Mouse (Mus musculus) ovary, adult 2 months (tissue): ENCODE data around the gene Gm6509. TPM values are rescaled to one million over a fixed set of nuclear protein-coding genes. Genes with fewer than 3 reads are reported as not detected.

Source experiments
- polyA plus RNA-seq: library from polyadenylated mRNA; depleted of rRNA; stranded (reverse); fragments of >200 nt; gene quantifications from 2 replicates; pipeline ENCODE4 v1.2.3, GENCODE M21; 2012; rRNA removed

The Gm6509 gene
- polyA plus RNA-seq = not detected in 2 replicates

DNA sequence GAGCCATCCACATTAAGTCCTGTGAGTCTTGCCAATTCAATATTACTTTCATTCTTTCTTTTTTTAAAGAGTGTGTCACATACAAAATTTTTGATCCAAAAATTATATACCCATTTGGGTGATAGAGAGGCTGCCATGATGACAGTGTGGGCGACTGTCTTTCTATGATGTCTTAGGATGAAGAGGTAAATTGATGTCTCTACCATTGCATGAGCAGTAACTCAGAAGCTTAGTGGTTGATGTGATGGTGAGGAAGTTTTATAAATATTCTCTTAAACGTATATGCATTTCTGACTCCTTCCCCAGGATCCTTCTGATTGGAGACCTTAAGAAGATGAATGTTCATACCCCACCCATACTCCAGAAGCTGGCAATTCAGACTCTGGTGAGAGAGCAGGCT, at the start of gene Gm6509:
Gm6509 (plus strand) TSS at position 301 of the 400 bp plus-strand sequence.

GRCm38 (mm10) chr5:94616242-94616641, 7.5 kb upstream of the Gm6509 start, which contains the start of gene Gm3147:
TSS of gene Gm3147 (minus strand) at chr5:94616342.

GRCm38 (mm10) chr5:94648082-94648481, 24.3 kb downstream of the Gm6509 start, which contains the start of gene Gm6205:
TSS of gene Gm6205 (plus strand) at chr5:94648382.

Other genes with a start within 250 kb of the Gm6509 start
- not detected in 2 replicates for gene Gm7682, start 178.2 kb upstream of the Gm6509 start, polyA plus RNA-seq
- not detected in 2 replicates for gene Gm3139, start 97.7 kb upstream of the Gm6509 start, polyA plus RNA-seq
- gene Gm3147, start 7.6 kb upstream of the Gm6509 start, polyA plus RNA-seq = not detected in 2 replicates
- gene Gm6205, start 24.4 kb downstream of the Gm6509 start, polyA plus RNA-seq = 0.29 TPM in 1 of 2 replicates, not detected in the other
- 0.14 and 0.45 TPM in 2 replicates for gene Gm3183, start 241.5 kb downstream of the Gm6509 start, polyA plus RNA-seq